Mouse (Mus musculus) hindlimb bud, embryonic 11.5 days (tissue): Measurements from ENCODE around the gene Gast.
A peak's percentile ranks its signal among the peaks of the same experiment; 100 is the strongest.
"Not testable (repeated sequence)": the region's sequence is repeated elsewhere in the genome, so short reads cannot be mapped to it uniquely, and the experiment has no call there.

Experiments used
- DNase-seq: peaks from one replicate; pipeline ENCODE4 v3.0.0-alpha.2; 2012; ENCODE audit warnings: low read depth, low spot score; ENCODE audit errors: extremely low spot score

Gast gene

DNA sequence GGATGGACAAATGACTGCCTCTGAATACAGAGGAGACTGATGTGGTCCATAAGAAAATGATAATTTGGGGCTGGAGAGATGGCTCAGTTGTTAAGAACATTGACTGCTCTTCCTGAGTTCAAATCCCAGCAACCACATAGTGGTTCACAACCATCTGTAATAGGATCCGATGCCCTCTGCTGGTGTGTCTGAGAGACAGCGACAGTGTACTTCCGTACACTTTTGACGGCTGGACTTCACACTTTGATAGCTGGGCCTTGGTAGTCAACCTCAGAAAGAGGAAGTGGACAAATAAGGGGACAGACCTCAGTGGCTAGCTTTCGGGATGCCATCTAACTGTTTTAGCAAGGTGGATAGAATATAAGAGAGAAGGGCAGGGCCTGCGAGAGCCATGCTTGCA is 26.0 kb downstream of the Gast start:
- DNase-seq = no peak

DNA sequence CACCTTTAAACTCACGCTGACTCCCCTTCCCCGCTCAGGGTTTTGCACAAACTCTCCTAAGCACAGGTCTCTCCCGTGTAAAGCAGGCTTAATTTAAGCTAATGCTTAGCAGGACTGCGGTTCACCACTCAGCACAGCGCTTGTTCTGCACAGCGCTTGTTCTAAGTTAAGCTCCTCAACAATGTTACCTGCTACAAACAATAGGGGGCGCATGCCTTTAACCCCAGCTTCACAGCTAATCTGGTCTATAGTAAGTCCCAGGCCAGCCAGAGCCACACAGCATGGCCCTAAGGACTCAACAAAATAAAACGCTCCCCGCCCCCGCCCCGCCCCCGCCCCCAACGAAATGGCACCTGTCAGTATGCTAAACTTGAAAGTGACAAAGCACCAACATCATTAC is 26.9 kb downstream of the Gast start:
- DNase-seq = not testable (repeated sequence)

DNA sequence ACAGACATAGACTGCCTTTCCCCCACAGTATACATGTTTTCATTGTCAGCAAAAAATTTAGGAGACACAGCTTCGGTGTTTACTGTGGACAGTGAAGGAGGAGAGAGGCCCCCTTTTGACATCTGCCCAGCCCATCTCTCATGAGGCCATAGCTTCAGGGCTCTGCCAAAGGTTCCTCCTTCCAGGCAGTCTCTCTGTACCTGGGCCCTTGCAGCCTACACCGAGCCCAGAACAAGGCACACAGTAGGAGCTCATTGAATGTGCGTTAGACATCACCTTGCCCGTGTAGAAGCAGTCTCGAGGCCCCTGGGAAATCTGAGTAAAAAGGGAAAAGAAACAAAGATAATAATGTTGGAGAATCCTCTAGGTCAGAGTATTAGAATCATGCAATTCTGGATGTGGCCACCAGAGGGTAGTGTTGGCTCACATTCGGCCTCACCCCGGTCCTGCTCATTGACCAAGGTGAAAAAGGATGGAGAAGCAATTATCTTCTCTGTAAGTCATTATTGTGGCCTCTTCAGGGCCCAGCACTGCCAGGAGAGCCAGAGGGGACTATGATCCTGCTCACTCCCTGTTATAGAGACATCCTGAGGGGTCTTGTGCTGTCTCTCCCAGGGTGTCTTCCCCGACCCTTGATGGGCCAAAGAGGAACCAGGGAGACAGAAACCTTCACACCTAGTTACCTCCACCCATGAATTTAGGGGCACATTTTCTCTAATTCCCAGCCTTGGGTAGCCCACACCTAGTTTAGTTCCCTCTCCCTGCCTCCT is 28.2 kb downstream of the Gast start:
- peak; percentile 56 for DNase-seq

DNA sequence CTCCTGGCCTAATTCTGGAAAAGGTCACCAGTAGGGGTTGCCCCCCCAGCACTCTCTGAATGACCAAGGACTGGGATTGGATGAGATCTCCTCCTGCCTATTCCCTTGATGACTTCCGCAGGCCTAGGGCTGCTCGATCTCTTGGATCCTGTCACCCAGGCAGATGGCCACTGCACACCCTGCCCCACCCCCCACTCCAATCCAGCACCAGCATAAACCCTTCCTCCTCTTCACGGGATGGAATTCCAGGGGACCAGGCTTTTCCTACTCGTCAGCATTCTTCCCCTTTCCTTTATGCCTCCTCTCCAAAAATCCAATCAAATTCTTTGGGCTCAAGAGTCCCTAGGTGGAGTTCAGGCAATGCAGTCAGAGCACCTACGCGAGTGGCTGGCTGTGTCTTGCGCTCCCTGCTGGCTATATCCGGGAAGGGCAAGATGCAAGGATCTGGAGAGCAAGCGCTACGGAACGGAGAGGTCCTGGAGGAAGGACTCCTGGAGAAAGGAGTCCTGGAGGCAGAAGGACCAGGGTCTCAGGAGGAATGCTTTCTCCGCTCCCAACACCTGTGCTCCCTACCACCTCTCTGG is 28.9 kb downstream of the Gast start:
- no peak for DNase-seq

DNA sequence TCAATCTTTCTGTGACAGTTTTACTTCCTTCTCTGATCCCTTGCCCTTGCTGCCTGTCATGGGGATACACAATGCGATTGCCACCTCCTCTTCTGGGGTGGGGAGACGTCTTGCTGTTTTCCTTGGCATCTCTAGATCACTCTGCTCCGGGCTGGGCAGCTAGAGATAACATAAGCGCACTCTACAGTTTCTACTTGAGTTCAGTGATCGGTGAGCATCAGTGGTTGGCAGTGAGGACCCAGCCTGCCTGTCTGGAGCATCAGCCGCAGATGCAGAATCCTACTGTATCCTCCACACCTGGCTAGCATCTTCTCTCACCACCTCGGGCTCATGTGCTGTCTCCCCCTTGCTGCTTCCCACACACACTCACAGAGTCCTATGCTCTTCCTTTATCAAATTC is 34.9 kb downstream of the Gast start:
- no peak for DNase-seq

DNA sequence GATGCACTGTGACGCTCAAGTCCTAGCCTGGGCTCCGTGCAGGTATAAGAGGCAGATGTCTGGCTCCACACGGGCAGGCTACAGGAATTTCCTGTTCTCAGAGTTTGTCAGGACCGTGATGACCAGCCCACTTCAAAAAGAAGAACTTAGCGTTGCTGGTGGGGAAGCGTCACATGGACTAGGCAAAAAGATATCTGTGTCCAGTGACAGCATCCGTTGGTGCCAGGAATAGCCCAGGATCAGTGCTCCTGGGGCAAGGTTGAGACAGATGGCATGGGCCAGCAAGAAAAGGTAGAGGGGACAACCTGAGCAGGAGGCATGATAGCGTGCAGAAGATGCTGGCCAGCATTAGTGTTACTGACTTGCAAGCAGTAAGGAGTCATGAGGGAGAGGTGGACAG is 35.6 kb downstream of the Gast start:
- no peak for DNase-seq

DNA sequence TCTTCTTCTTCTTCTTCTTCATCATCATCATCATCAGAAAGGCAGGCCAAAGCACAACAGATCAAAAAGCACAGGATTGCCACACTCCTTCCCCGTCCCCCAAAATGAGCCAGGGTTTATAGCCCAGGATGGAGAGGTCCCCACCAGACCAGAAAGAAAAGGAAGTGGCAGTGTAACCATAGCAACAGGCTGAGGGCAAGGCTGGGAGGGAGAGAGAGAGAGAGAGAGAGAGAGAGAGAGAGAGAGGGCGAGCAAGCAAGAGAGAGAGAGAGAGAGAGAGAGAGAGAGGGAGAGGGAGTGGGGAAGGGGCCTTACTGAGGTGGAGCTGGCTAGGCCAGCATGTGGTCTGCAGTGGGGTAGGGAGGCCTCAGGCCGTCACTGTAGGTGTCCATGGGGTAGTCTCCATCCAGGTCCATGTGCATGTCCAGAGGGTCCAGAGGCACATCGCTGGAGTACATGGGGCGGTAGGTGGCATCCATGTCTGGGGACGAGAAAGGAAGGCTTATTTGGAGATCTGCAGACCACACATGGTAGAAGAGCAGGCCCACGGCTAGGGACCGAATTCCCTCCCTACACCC is 37.9 kb downstream of the Gast start:
- no peak for DNase-seq

DNA sequence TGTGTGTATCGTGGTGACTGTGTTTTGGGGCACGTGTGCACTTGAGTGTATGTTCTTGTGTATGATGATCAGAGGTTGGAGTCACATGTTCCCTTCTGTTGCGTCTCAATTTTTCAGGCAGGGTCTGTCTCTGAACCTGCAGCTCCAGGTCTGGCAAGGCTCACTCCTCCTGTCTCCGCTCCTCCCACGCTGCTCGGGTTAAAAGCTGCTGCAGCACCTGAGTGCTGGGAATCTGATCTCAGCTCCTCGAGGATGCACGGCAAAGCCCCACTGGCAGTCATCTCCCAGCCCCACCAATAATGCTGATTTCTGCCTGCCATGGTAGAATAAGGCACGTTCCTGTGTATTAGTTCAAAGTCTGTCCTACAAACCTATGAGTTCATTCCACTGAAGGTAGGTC is 40.9 kb downstream of the Gast start:
- DNase-seq = no peak

DNA sequence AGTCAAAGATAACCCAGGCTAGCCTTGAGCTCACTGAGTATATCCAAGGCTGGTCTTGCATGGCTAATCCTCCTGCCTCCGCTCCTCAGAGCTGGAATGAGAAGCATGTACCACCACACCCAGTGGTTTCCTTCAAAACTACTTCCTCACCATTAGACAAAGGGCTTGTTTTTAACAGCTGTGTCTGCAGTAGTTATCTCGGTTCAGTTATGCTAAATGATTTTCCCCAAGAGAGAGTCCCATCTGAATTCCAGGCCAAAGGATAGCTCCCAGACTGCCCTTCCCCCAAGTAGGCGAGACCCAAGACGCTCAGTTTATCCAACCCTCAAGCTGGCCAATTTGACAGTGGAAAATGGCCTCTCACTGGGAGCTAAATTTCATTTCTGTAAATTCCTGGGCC is 41.8 kb downstream of the Gast start:
- no peak for DNase-seq

DNA sequence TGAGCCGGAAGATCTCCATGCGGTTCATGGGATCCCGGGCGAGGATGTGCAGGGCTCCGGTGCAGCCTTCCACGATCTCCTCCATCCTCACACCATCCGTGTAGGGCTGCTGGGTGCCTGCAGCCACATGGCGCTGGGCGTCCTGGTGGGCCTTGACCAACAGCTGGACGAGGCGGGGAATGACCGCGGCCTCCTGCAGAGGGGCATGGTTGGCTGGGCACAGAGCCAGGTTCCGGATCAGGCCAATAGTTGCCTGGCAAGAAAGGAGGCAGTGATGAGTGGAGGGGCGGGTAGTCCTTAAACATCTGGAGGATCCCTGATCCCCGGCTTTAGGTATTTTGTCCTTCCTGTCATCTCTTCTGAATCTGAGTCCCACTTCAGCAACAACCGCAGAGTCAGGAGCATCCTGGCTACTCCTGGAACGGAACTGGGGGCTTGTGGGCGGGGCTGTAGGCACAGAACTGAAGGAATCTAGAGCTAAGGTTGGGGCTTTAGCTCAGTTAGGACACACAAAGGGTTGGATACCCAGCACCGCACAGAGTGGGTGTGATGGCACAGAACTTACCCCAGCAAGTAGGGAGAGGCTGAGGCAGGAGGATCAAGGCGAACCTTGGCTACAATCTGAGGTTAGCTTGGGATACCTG is 42.7 kb downstream of the Gast start:
- DNase-seq = no peak

DNA sequence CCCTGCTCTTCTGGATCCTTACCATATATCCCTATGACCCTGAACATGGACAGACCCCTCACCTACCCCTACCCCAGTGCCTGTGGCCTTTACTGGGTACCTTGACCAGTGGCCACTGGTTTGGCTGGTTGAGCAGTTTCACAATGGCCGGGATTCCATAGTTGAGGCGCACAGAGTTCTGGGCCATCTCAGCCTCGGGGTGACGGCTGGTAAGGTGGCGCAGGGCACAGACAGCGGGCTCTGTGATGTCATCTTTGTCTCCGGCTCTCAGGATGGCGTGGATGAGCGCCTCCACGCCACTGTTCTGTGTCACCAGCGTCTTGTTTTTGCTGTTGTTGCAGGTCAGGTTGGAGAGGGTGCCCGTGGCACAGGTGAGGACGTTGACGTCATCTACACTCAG is 43.8 kb downstream of the Gast start:
- DNase-seq = no peak

DNA sequence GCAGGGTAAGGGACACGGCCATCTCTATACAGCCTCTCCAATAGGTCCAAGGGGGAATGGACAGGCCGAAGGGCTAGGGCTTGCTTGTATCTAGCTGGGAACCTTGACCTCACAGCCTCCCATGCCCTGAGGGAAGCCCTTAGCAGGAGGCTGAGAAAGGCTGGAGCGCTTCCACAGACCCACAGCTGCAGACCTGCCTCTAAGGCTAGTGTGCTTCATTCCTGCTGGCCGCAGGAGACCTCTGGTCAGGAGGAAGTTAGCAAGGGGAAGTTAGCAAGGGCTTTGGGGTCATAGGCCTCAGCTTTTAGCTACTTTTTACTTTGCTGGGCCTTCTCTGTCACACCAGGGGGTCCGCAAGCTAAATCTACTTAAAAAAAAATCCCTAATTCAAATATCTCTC is 44.2 kb downstream of the Gast start:
- no peak for DNase-seq

DNA sequence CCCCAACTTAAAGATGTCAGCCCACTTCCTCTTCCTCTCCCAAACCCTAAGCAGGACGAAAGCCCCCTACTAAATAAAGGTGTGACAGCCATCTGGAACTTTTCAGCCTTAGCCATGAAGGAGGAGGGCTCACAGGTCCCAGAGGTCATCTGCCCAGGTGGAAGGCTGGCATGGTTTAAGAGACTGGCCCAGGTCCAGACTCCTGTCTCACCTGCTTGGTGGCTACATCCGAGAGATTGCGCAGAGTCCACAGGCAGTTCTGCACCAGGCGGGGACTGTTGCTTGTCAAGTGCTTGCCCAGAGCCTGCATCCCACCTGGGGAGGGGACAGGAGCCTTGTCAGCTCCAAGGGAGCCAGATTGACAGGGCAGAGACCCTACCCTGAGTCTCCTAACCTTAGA is 45.1 kb downstream of the Gast start:
- no peak for DNase-seq

DNA sequence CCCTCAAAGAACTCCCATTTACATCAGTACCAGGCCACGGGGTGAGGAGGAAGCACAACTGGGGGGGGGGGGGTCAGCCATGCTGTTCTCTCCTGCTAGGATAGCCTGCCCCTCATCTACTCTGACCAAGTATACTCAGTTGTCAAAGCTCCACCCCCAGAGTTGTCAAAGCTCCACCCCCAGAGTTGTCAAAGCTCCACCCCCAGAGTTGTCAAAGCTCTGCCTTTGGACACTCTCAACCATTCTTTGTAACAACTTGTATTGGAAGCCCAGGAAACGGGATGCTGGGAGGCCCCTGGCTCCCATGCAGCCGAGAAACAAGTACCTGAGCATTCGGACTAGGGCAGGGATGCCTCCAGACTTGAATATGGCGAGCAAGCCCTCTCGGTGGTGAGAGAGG is 48.5 kb downstream of the Gast start:
- no peak for DNase-seq

DNA sequence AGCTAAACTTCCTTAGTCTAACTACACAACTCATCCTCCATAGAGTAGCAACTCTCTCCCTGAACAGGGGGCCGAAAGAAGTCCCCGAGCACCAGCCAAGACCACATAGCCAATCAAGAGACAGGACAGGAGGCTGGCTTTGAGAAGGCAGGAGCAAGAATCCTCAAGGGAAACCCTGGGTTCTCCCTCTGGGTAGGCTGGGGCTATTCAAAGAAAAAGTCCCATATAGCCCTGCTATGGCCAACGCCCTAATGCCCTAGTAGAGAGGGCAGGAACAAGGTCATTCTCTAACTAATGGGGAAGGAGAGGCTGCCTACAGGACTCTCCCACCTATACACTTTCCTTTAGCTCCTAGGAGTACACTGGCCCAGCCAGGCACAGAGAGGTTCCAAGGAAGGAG is 50.8 kb downstream of the Gast start:
- no peak for DNase-seq

DNA sequence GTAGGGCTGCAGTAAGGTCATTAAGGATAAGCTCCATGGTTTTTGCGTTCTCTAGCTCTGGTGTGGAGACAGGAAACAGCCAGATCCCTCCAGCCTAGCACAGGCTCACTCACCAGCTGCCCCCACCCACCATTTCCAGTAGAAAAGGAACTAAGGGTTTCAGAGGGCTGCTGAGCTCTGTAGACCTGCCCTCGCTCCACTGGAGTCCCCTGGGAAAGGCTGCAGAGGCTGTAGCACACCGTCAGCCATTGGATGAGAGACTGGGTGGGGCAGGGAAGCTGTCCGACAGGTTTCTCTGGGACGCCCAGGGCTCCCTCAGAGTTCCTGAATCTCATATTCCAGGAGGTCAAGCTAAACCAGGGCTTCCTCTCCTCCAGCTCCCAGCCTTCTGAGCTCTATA is 52.4 kb downstream of the Gast start:
- no peak for DNase-seq
